Mouse (Mus musculus) testis, adult 2 months (tissue): ENCODE results near the gene Dram1.

Experiments used
- CTCF ChIP-seq: fragments of 200-500 bp; IDR thresholded peaks from 2 replicates; pipeline ENCODE4 v1.5.1; 2012; ENCODE audit warnings: low read depth, mild to moderate bottlenecking, inconsistent platforms, low read length, moderate library complexity; ENCODE audit not compliant: control insufficient read depth, insufficient read depth, insufficient replicate concordance
- POLR2A ChIP-seq: fragments of 200-500 bp; IDR thresholded peaks from 2 replicates; pipeline ENCODE4 v1.6.1; 2012; ENCODE audit warnings: low read depth, mild to moderate bottlenecking, inconsistent platforms, low read length, moderate library complexity; ENCODE audit not compliant: control insufficient read depth

DNA sequence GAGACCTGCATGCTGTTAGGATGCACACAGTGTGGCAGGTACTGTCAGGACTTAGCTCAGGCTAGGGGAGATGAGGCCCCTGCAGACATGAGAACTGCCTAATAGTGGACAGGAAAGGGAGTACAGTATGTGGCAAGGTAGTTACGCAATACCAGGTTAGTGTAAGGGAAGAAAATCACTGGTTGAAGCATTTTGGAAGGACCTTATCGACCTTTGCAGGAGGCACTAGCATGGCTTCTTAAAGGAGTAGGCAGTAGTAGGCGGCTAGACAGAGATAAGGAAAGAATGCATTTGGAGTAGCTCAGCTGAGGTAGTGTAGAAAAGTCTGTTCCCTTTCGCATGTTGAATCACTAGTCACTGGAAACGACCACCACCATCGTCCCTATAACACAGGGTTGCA is 6.9 kb upstream of the Dram1 start:
- TF ChIP-seq POLR2A (no peak), CTCF (no peak)
